Mouse (Mus musculus) thymus, postnatal 4 days (tissue): Measurements from ENCODE around the gene Usp20.

ENCODE experiments used
- DNase-seq: peaks from one replicate; pipeline ENCODE4 v3.0.0; 2021

The Usp20 gene

GRCm38 (mm10) chr2:30990221-30990620 is 8.1 kb downstream of the Usp20 start:
- no peak for DNase-seq

GRCm38 (mm10) chr2:30994853-30995252 is 12.8 kb downstream of the Usp20 start:
- no peak for DNase-seq

DNA sequence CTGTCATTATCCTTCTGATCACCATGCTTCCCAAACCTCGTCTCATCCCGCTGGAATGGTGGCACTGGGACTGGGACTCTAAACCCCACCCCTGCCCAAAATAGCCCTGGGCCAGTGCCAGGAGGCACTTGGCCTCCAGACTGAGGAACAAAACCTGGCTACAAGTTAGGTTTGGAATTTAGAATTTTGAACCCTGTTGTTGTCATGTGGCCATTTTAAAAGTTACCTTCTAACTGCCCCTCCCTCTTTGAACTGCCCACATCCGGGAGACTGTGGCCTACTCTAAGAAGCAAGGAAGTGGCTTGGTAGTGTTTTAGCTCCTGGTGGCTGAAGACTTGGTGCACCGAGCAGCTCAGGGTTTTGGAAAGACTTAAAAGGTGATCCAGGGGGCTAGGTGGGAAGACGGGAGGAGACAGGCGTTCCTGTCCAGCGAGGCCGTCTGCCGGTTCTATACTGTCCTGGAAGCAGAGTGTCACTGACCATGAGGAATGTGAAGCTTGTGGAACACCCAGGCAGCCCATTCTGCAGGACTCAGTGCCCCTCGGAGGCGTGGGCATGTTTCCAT is 13.4 kb downstream of the Usp20 start:
- DNase-seq: no peak

GRCm38 (mm10) chr2:30998443-30999260 is 16.6 kb downstream of the Usp20 start:
- no peak for DNase-seq

DNA sequence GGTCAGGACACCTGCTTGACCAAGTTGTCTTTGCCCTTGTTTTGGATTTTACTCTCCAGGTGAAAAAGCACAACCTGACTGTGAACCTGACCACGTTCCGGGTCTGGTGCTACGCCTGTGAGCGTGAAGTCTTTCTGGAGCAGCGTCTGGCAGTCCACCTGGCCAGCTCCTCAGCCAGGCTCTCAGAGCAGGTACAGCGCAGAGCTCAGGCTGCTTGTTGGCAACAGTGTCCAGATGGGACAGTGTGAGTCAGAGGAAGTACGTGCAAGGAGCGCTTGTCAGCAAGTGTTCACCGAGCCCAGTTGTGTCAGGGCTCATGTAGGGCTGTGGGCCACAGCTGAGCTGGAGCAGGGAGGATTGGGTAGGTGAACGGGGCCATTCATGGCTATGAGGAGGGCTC is 20.8 kb downstream of the Usp20 start:
- DNase-seq: no peak

DNA sequence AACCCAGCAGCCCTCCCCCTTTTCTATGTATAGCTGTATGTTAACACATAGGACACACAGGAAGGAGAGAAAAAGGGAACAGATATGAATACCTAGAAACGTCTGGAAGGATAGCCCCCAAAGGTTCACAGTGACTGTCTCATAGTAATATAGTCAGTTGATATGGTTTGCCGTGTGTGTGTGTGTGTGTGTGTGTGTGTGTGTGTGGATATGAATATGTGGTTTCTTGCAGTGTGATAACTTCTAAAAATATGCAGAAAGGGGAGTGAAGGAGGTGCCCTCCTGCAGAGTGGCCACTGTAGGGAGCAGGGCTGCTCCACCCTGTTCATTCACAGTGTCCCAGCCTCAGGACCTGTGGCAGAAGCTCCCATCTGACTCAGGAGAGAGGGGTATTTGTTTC is 23.4 kb downstream of the Usp20 start:
- DNase-seq: no peak

DNA sequence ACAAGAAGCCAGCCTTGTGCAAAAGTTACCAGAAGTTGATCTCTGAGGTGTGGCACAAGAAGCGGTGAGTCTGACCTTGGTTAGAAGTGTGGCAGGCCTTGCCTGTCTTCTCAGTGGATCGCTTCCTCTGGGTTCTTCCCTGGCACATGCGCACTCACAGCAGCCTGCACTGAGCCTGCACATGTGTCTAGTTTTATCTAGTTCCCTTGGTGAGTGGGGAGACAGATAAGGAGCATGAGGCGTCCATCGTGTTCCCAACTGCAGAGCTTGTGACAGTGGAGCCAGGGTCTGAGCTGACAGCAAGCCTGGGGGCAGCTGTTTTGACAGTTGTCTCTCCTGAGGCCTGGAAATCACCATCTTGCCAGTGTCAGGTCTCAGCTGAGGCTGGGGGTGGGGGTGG is 24.4 kb downstream of the Usp20 start:
- DNase-seq: no peak

DNA sequence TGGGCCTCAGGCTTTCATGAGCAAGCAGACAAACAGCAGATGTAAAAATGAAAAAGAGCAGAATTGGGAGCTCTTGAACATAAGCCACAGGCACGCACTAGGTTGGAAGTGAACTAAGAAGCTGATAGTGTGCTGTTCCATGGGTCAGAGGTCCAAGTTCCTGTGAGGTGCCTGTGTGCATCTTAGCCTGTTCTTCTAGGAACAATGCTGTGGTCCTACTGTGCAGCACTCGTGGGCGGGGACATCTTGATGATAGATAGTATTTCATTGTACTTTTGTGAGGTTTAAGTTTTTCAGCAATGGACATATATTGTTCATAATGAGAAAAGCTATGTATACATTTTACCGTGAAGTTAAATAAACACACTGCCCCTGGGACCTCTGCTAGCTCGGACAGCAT is 25.1 kb downstream of the Usp20 start:
- no peak for DNase-seq

DNA sequence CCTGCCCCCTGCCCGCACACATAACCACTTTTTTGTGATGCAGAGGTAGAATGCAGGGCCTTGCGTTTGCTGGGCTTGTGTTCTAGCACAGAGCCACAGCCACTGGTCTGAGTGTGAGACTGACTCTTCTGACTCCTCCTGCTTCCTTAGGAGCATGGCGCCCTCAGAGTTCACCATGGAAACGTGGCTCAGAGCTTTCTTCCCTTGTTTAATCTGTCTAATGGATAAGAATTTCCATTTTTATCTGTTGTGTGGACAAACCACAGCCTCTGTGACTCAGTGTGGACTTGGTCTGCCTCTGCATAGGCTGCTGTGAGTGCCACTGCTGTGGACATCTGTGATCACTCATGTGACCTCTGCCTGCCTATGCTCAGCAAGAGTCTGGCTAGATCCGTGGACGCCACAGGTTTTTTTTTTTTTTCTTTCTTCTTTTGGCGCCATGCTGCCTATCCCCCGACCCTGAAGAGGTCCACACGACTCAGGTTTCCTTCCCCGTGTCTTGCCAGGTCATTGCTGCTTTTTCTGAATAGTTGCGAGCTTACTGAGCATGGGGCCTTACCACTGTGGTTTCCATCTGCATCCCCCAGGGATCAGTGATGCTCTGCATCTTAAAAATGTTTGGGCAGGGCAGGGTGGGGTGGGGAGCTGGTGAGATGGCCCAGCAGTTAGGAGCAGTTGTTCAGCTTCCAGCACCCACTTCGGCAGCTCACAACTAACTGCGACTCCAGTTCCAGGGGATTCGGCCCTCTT is 31.5 kb downstream of the Usp20 start:
- no peak for DNase-seq

DNA sequence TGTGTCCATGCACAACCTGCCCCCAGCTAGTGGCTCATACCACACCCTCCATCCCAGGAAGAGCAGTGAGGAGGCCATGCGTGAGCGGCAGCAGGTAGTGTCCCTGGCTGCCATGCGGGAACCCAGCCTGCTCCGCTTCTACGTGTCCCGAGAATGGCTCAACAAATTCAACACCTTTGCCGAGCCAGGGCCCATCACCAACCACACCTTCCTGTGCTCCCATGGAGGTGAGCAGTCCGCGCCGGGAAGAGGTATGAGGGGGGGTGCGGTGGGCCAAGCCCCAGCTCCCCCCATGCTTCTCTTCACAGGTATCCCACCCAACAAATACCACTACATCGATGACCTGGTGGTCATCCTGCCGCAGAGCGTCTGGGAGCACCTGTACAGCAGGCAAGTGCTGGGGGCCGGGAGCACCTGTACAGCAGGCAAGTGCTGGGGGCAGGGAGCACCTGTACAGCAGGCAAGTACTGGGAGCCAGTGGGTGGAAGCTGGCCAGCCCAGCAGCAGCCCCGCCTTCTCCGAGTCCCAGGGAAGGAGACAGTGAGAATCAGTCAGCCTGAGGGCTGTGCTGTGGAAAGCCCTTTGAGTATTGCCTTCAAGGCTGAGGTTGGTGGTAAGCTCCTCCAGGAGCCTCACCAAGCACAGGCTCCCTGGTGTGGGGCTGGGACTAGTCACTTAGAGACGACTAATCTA is 35.7 kb downstream of the Usp20 start:
- DNase-seq: no peak

DNA sequence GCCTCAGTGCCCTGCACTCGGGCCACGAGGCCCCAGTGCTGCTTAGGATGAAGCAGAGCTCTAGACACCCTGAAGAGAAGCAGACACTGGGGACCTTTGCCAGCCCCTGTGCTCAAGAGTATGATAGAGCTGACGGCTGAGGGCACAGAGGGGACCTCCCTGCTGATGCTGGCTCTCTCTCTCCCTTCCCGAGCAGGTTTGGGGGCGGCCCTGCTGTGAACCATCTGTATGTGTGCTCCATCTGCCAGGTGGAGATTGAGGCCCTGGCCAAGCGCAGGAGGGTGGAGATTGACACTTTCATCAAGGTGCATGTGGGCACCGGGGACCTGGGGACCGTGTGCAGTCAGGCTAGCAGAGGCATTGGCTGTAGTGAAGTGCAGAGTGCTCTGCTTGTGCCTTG is 36.4 kb downstream of the Usp20 start:
- DNase-seq: no peak

- no peak for DNase-seq
Observed at GRCm38 (mm10) chr2:31019011-31019410, 36.9 kb downstream of the Usp20 start.

- DNase-seq: no peak
Observed at GRCm38 (mm10) chr2:31020202-31020601, 38.1 kb downstream of the Usp20 start.

- no peak for DNase-seq
Observed at GRCm38 (mm10) chr2:31023940-31024339, 41.9 kb downstream of the Usp20 start.

GRCm38 (mm10) chr2:31024618-31025370 is 42.7 kb downstream of the Usp20 start:
- DNase-seq: peak; percentile 73

GRCm38 (mm10) chr2:31025458-31025857 is 43.4 kb downstream of the Usp20 start:
- no peak for DNase-seq

DNA sequence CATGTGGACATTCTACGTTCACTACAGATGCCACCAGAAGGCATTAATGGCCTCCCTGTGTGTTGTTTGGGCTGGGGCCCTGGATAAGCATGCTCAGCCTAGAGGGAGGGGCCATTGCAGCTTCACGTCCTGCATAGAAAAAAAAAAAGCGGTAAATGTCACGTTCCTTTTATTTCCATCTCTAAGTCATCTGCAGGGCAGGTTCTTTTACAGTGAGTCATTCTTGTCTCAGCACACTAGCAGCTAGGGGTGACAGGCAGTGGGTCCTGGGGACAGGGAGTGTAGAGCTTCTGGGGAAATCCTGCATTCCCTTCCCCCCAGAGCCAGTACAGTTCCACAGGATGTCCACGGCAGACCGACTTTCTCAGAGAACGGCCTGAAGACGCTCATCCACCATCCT is 44.6 kb downstream of the Usp20 start:
- DNase-seq: no peak

DNA sequence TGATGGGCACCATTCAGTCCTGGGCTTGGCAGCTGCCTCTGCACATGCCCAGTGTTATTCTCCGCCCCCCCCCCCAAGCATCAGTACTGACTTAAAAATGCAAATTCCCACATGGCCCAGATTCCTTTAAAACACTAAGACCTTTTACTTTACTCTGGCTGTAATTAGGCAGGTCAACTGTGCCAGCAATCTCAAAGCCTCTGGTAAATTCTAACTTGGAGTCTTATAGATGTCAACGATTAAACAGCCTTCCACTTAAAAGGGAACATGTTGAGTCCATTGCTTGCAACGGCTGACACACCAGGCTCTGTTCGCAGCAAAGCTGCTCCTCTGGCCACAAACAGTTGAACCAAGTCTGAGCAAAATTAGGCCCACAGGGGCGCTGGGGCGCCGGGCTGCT is 49.9 kb downstream of the Usp20 start:
- no peak for DNase-seq

- no peak for DNase-seq
Observed at GRCm38 (mm10) chr2:31036811-31037210, 54.7 kb downstream of the Usp20 start.

- no peak for DNase-seq
Observed at GRCm38 (mm10) chr2:31040043-31040442, 58.0 kb downstream of the Usp20 start.

DNA sequence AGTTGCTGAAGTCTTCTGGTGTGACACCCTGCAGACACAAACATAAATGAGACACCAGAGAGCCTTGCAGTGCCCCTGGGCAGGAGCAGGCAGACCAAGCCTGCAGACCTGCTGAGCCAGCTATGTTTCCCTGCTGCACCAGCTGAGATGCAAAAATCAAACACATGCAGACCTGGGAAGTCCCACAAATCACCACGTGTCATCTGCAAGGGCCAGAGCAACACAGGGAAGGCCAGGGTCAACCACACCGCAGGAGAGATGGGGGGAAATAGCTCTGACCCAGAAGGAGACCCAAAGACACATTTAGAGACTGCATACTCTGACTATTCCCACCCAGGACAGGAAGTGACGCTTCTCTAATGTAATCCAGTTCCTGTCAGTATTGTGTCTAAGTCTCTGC is 58.4 kb downstream of the Usp20 start:
- DNase-seq: no peak

DNA sequence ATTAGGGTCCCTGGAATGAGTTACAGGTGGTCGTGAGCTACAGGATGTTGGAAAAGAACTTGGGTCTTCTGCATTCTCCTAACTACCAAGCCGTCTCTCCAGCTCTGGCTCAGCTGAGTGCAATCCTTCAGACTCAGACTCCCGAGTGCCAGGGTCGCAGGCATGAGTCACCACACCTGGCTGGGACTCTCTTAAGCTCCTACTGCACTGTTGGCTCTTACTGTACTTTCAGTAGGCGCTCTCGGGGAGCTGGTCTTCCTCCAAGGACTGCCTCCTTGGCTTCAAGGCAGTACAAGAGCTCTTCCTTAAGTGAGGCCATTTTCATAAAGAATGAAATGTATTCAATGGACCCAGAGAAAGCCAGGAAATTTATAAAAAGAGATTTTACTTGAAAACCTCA is 59.3 kb downstream of the Usp20 start:
- DNase-seq: no peak

GRCm38 (mm10) chr2:31042881-31043280 is 60.8 kb downstream of the Usp20 start:
- DNase-seq: no peak
